Mouse (Mus musculus): ENCODE measurements around the gene Serpina3f. TPM values are rescaled to one million over a fixed set of nuclear protein-coding genes. Genes with fewer than 3 reads are reported as not detected.

Gene Serpina3f
- total RNA-seq (2014; fragmentation: Nextera tagmentation): not detected in 2 replicates
- 0.06 and 0.22 TPM in 2 replicates for total RNA-seq (2017)
- polyA plus RNA-seq (2012): not detected in 2 replicates

GRCm38 (mm10) chr12:104214445-104214753 lies at the start of gene Serpina3f:
Gene Serpina3f (plus strand): TSS chr12:104214544.
- ATAC-seq (ENCODE audit: extremely low read depth, insufficient number of reproducible peaks, low FRiP score, poor library complexity, severe bottlenecking) (no peak), DNase-seq (ENCODE audit: low spot score) (no peak)
- Histone ChIP-seq H3K36me3 (replicated peaks) (no peaks in the 10 kb centered on the region), H3K27me3 (ENCODE audit: insufficient read depth, low read length) (no peaks in the 10 kb centered on the region), H3K4me1 (ENCODE audit: insufficient read depth, low read depth, low read length) (peaks cover 4% of the 10 kb centered on the region; the same call in 1 of the 2 replicates), H3K4me3 (ENCODE audit: low read depth, low read length) (no peak within 1 kb of the TSS), H3K9me3 (replicated peaks) (peaks cover 20% of the 10 kb centered on the region)
- TF ChIP-seq CTCF (IDR thresholded peaks at IDR 0.05; ENCODE audit: low read depth, low read length) (no peak), POLR2AphosphoS5 (IDR thresholded peaks at IDR 0.05; ENCODE audit: insufficient replicate concordance, low read depth, low read length) (no peak), GATA2 (IDR thresholded peaks at IDR 0.05; ENCODE audit: borderline replicate concordance, low read depth, low read length) (no peak), TAL1 (conservative IDR thresholded peaks at IDR 0.05; ENCODE audit: low read depth, low read length) (no peak), GATA1 (IDR thresholded peaks at IDR 0.05; ENCODE audit: borderline replicate concordance, low read length) (no peak)

- ATAC-seq (ENCODE audit: extremely low read depth, insufficient number of reproducible peaks, low FRiP score, poor library complexity, severe bottlenecking) (no peak), DNase-seq (ENCODE audit: low spot score) (no peak)
- no peaks in the 10 kb centered on the region for H3K4me1 ChIP-seq (ENCODE audit: insufficient read depth, low read depth, low read length)
- TF ChIP-seq GATA2 (IDR thresholded peaks at IDR 0.05; ENCODE audit: borderline replicate concordance, low read depth, low read length) (no peak), POLR2AphosphoS5 (IDR thresholded peaks at IDR 0.05; ENCODE audit: insufficient replicate concordance, low read depth, low read length) (no peak), TAL1 (conservative IDR thresholded peaks at IDR 0.05; ENCODE audit: low read depth, low read length) (no peak), GATA1 (IDR thresholded peaks at IDR 0.05; ENCODE audit: borderline replicate concordance, low read length) (no peak)
- no peaks in the 10 kb centered on the region for H3K36me3 ChIP-seq (replicated peaks)
- H3K4me3 ChIP-seq (ENCODE audit: low read depth, low read length): no peak overlapping the region
- H3K27me3 ChIP-seq (ENCODE audit: insufficient read depth, low read length): no peaks in the 10 kb centered on the region
- peaks cover 60% of the 10 kb centered on the region for H3K9me3 ChIP-seq (replicated peaks)
These were observed 39.6 kb upstream of the Serpina3f start for GRCm38 (mm10) chr12:104174747-104175146.

- H3K4me1 ChIP-seq (ENCODE audit: insufficient read depth, low read depth, low read length): no peaks in the 10 kb centered on the region
- peaks cover 62% of the 10 kb centered on the region for H3K9me3 ChIP-seq (replicated peaks)
- DNase-seq (ENCODE audit: low spot score) (no peak), ATAC-seq (ENCODE audit: extremely low read depth, insufficient number of reproducible peaks, low FRiP score, poor library complexity, severe bottlenecking) (no peak)
- TF ChIP-seq TAL1 (conservative IDR thresholded peaks at IDR 0.05; ENCODE audit: low read depth, low read length) (no peak), GATA1 (IDR thresholded peaks at IDR 0.05; ENCODE audit: borderline replicate concordance, low read length) (no peak), GATA2 (IDR thresholded peaks at IDR 0.05; ENCODE audit: borderline replicate concordance, low read depth, low read length) (no peak), POLR2AphosphoS5 (IDR thresholded peaks at IDR 0.05; ENCODE audit: insufficient replicate concordance, low read depth, low read length) (no peak), CTCF (IDR thresholded peaks at IDR 0.05; ENCODE audit: low read depth, low read length) (no peak)
- no peaks in the 10 kb centered on the region for H3K36me3 ChIP-seq (replicated peaks)
- no peaks in the 10 kb centered on the region for H3K27me3 ChIP-seq (ENCODE audit: insufficient read depth, low read length)
- H3K4me3 ChIP-seq (ENCODE audit: low read depth, low read length): no peak overlapping the region
These were observed 38.7 kb upstream of the Serpina3f start for GRCm38 (mm10) chr12:104175636-104176035.

- Histone ChIP-seq H3K36me3 (replicated peaks) (no peaks in the 10 kb centered on the region), H3K4me3 (ENCODE audit: low read depth, low read length) (no peak overlapping the region), H3K4me1 (ENCODE audit: insufficient read depth, low read depth, low read length) (no peaks in the 10 kb centered on the region), H3K27me3 (ENCODE audit: insufficient read depth, low read length) (no peaks in the 10 kb centered on the region), H3K9me3 (replicated peaks) (peaks cover 47% of the 10 kb centered on the region)
- DNase-seq (ENCODE audit: low spot score) (no peak), ATAC-seq (ENCODE audit: extremely low read depth, insufficient number of reproducible peaks, low FRiP score, poor library complexity, severe bottlenecking) (no peak)
- TF ChIP-seq CTCF (IDR thresholded peaks at IDR 0.05; ENCODE audit: low read depth, low read length): no peak
- TF ChIP-seq GATA1 (IDR thresholded peaks at IDR 0.05; ENCODE audit: borderline replicate concordance, low read length): no peak
- no peak for TF ChIP-seq POLR2AphosphoS5 (IDR thresholded peaks at IDR 0.05; ENCODE audit: insufficient replicate concordance, low read depth, low read length)
- no peak for TF ChIP-seq TAL1 (conservative IDR thresholded peaks at IDR 0.05; ENCODE audit: low read depth, low read length)
These were observed 35.8 kb upstream of the Serpina3f start for GRCm38 (mm10) chr12:104178577-104178976.

GRCm38 (mm10) chr12:104178987-104179386 lies 35.4 kb upstream of the Serpina3f start:
- DNase-seq (ENCODE audit: low spot score): no peak

GRCm38 (mm10) chr12:104185046-104185445 lies 29.3 kb upstream of the Serpina3f start:
- ATAC-seq (ENCODE audit: extremely low read depth, insufficient number of reproducible peaks, low FRiP score, poor library complexity, severe bottlenecking): no peak

More at GRCm38 (mm10) chr12:104178987-104179386, 35.4 kb upstream of the Serpina3f start:
- peaks cover 46% of the 10 kb centered on the region for H3K9me3 ChIP-seq (replicated peaks)
- ATAC-seq (ENCODE audit: extremely low read depth, insufficient number of reproducible peaks, low FRiP score, poor library complexity, severe bottlenecking): no peak
- H3K4me1 ChIP-seq (ENCODE audit: insufficient read depth, low read depth, low read length): no peaks in the 10 kb centered on the region
- no peak for TF ChIP-seq CTCF (IDR thresholded peaks at IDR 0.05; ENCODE audit: low read depth, low read length)
- no peak for TF ChIP-seq GATA1 (IDR thresholded peaks at IDR 0.05; ENCODE audit: borderline replicate concordance, low read length)
- TF ChIP-seq GATA2 (IDR thresholded peaks at IDR 0.05; ENCODE audit: borderline replicate concordance, low read depth, low read length): no peak
- no peak for TF ChIP-seq TAL1 (conservative IDR thresholded peaks at IDR 0.05; ENCODE audit: low read depth, low read length)
- no peak for TF ChIP-seq POLR2AphosphoS5 (IDR thresholded peaks at IDR 0.05; ENCODE audit: insufficient replicate concordance, low read depth, low read length)
- H3K27me3 ChIP-seq (ENCODE audit: insufficient read depth, low read length): no peaks in the 10 kb centered on the region
- no peaks in the 10 kb centered on the region for H3K36me3 ChIP-seq (replicated peaks)
- H3K4me3 ChIP-seq (ENCODE audit: low read depth, low read length): no peak overlapping the region

More at GRCm38 (mm10) chr12:104185046-104185445, 29.3 kb upstream of the Serpina3f start:
- peaks cover 61% of the 10 kb centered on the region for H3K9me3 ChIP-seq (replicated peaks)
- no peak for DNase-seq (ENCODE audit: low spot score)
- H3K4me3 ChIP-seq (ENCODE audit: low read depth, low read length): no peak overlapping the region
- no peaks in the 10 kb centered on the region for H3K36me3 ChIP-seq (replicated peaks)
- TF ChIP-seq GATA1 (IDR thresholded peaks at IDR 0.05; ENCODE audit: borderline replicate concordance, low read length) (no peak), GATA2 (IDR thresholded peaks at IDR 0.05; ENCODE audit: borderline replicate concordance, low read depth, low read length) (no peak), CTCF (IDR thresholded peaks at IDR 0.05; ENCODE audit: low read depth, low read length) (no peak), POLR2AphosphoS5 (IDR thresholded peaks at IDR 0.05; ENCODE audit: insufficient replicate concordance, low read depth, low read length) (no peak), TAL1 (conservative IDR thresholded peaks at IDR 0.05; ENCODE audit: low read depth, low read length) (no peak)
- H3K4me1 ChIP-seq (ENCODE audit: insufficient read depth, low read depth, low read length): no peaks in the 10 kb centered on the region
- no peaks in the 10 kb centered on the region for H3K27me3 ChIP-seq (ENCODE audit: insufficient read depth, low read length)

Measured in G1E (cell line).